Mouse (Mus musculus) C2C12 (cell line): ENCODE data around the gene 4930579F01Rik. TPM values are rescaled to one million over a fixed set of nuclear protein-coding genes. Genes with fewer than 3 reads are reported as not detected.

Experiments used
- H3K27me3 ChIP-seq: one replicate; pipeline ENCODE4 v1.6.1; 2011; ENCODE audit not compliant: control insufficient read depth, insufficient read depth, insufficient read length
- H3K36me3 ChIP-seq: one replicate; pipeline ENCODE4 v1.6.1; 2011; ENCODE audit not compliant: control insufficient read depth, insufficient read depth
- H3K4me3 ChIP-seq: one replicate; pipeline ENCODE4 v1.5.1; 2011; ENCODE audit warnings: mild to moderate bottlenecking, control low read depth; ENCODE audit not compliant: poor library complexity, insufficient read depth, severe bottlenecking
- H3K79me2 ChIP-seq: one replicate; pipeline ENCODE4 v1.6.1; 2011; ENCODE audit not compliant: control insufficient read depth, insufficient read depth
- H3K79me3 ChIP-seq: one replicate; pipeline ENCODE4 v1.6.1; 2011; ENCODE audit warnings: low read depth, control low read depth
- H3ac ChIP-seq: one replicate; pipeline ENCODE3; 2011; ENCODE audit warnings: low read depth; ENCODE audit not compliant: control insufficient read depth, insufficient read length
- CEBPB ChIP-seq: IDR thresholded peaks from one replicate; pipeline ENCODE4 v1.6.1; 2011; ENCODE audit warnings: low read depth, mild to moderate bottlenecking, control low read depth, moderate library complexity
- CTCF ChIP-seq: IDR thresholded peaks from one replicate; pipeline ENCODE4 v1.5.1; 2011; ENCODE audit not compliant: control insufficient read depth, insufficient read depth, insufficient read length
- FOSL1 ChIP-seq: IDR thresholded peaks from one replicate; pipeline ENCODE4 v1.8.0; 2011; ENCODE audit warnings: mild to moderate bottlenecking, low read length; ENCODE audit not compliant: poor library complexity, insufficient read depth, severe bottlenecking
- MAX ChIP-seq: IDR thresholded peaks from one replicate; pipeline ENCODE4 v1.6.1; 2011; ENCODE audit warnings: mild to moderate bottlenecking, control low read depth
- MYOD1 ChIP-seq: IDR thresholded peaks from one replicate; pipeline ENCODE4 v1.6.1; 2011; ENCODE audit warnings: low read depth; ENCODE audit not compliant: control insufficient read depth, insufficient read length
- MYOG ChIP-seq: IDR thresholded peaks from one replicate; pipeline ENCODE4 v1.6.1; 2011; ENCODE audit not compliant: control insufficient read depth, insufficient read length; ENCODE audit errors: extremely low read depth
- USF1 ChIP-seq: IDR thresholded peaks from one replicate; pipeline ENCODE4 v1.6.1; 2011; ENCODE audit warnings: low read depth, mild to moderate bottlenecking, control low read depth, moderate library complexity
- polyA plus RNA-seq: library from polyadenylated mRNA; unstranded; fragments of >200 nt; fragmentation: generic; extraction: Trizol; gene quantifications from one replicate; pipeline ENCODE4 v1.2.1, GENCODE M21; 2012; ENCODE audit warnings: missing spikeins

The 4930579F01Rik gene
- polyA plus RNA-seq, 1 experiment: not detected

- Histone ChIP-seq H3K79me3 (no peaks in the 10 kb centered on the region), H3K4me3 (no peak overlapping the region), H3K79me2 (no peaks in the 10 kb centered on the region), H3ac (no peak overlapping the region), H3K27me3 (no peaks in the 10 kb centered on the region), H3K36me3 (no peaks in the 10 kb centered on the region)
- TF ChIP-seq MYOG (no peak), USF1 (no peak), MAX (no peak), FOSL1 (no peak), CTCF (no peak), CEBPB (no peak), MYOD1 (no peak)
These were observed 74.8 kb downstream of the 4930579F01Rik start for GRCm38 (mm10) chr3:138118831-138119230.

- no peaks in the 10 kb centered on the region for H3K79me3 ChIP-seq
- no peaks in the 10 kb centered on the region for H3K36me3 ChIP-seq
- H3K79me2 ChIP-seq: no peaks in the 10 kb centered on the region
- H3K27me3 ChIP-seq: no peaks in the 10 kb centered on the region
- no peak overlapping the region for H3ac ChIP-seq
- H3K4me3 ChIP-seq: no peak overlapping the region
- no peak for TF ChIP-seq USF1
- no peak for TF ChIP-seq FOSL1
- TF ChIP-seq MYOD1: no peak
- TF ChIP-seq CEBPB: no peak
- no peak for TF ChIP-seq CTCF
- no peak for TF ChIP-seq MYOG
- no peak for TF ChIP-seq MAX
These were observed 75.2 kb downstream of the 4930579F01Rik start for GRCm38 (mm10) chr3:138118392-138118791.

GRCm38 (mm10) chr3:138116871-138117270, 76.8 kb downstream of the 4930579F01Rik start:
- TF ChIP-seq CEBPB: no peak
- no peak for TF ChIP-seq MYOG
- TF ChIP-seq CTCF: no peak
- TF ChIP-seq MYOD1: no peak
- no peak for TF ChIP-seq MAX
- TF ChIP-seq FOSL1: no peak
- no peak for TF ChIP-seq USF1
- H3K36me3 ChIP-seq: no peaks in the 10 kb centered on the region
- no peaks in the 10 kb centered on the region for H3K27me3 ChIP-seq
- no peaks in the 10 kb centered on the region for H3K79me2 ChIP-seq
- H3ac ChIP-seq: no peak overlapping the region
- no peak overlapping the region for H3K4me3 ChIP-seq
- no peaks in the 10 kb centered on the region for H3K79me3 ChIP-seq

- Histone ChIP-seq H3K79me2 (no peaks in the 10 kb centered on the region), H3ac (no peak overlapping the region), H3K79me3 (no peaks in the 10 kb centered on the region), H3K27me3 (no peaks in the 10 kb centered on the region), H3K36me3 (no peaks in the 10 kb centered on the region), H3K4me3 (no peak overlapping the region)
- TF ChIP-seq CTCF (no peak), MYOG (no peak), USF1 (no peak), MYOD1 (no peak), FOSL1 (no peak), CEBPB (no peak), MAX (no peak)
These were observed 79.5 kb downstream of the 4930579F01Rik start for GRCm38 (mm10) chr3:138114106-138114505.

Other genes starting within 250 kb of the 4930579F01Rik start
- gene Dapp1, start 212.3 kb downstream of the 4930579F01Rik start, polyA plus RNA-seq: 0.15 TPM
- gene 1110002E22Rik, start 128.8 kb downstream of the 4930579F01Rik start, polyA plus RNA-seq: 6.5 TPM
- 0.16 TPM for gene Gm5105, start 126.4 kb downstream of the 4930579F01Rik start, polyA plus RNA-seq
- gene Trmt10a, start 50.4 kb downstream of the 4930579F01Rik start, polyA plus RNA-seq: 6.8 TPM
- gene Mttp, start 48.9 kb downstream of the 4930579F01Rik start, polyA plus RNA-seq: 1.2 TPM
- gene Adh7, start 23.9 kb upstream of the 4930579F01Rik start, polyA plus RNA-seq: 4.9 TPM
- 0.05 TPM for gene Adh1, start 67.2 kb upstream of the 4930579F01Rik start, polyA plus RNA-seq
- not detected for gene Adh6a, start 119.5 kb upstream of the 4930579F01Rik start, polyA plus RNA-seq
- not detected for gene Adh6b, start 147.9 kb upstream of the 4930579F01Rik start, polyA plus RNA-seq
- gene Adh4, start 221.6 kb upstream of the 4930579F01Rik start, polyA plus RNA-seq: not detected
- gene Adh5, start 249.3 kb upstream of the 4930579F01Rik start, polyA plus RNA-seq: 91.5 TPM